Comparison of ENCODE assay signal across 16 mouse cellular contexts in the genomic region with DNA sequence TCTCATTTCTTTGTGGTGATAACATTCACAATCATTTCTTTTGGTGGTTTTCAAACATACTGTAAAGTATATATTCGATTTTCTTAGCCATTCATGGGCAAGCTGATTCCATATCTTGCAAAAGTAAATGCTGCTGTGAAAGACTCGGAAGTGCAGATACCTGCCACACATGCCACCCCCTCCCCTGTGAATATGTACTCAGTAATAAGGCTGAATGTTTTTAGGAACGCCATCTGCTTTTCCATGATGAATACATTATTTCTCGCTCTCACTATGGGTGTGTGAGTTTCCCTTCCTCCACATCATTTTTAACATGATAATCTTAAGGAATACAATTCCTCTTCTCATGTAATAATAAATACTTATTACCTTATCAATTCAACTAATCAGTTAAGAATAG.
DNase-seq lines count a peak whose midpoint lies in the region; ATAC-seq lines count a peak whose summit lies in the region.
"Had no signal": no experiment of that assay in that cellular context is flagged by ENCODE, and none has a peak within 500 bp of the region (broad histone marks: within the 10 kb centered on the region; RNA-seq: fewer than 3 reads in every experiment).

No protein-coding gene starts in this region.

- no peak for DNase-seq in frontal cortex, postnatal 36 days (ENCODE audit: low spot score in 2 of 2)
- DNase-seq in right cerebral cortex, adult 18-20 months, result peak; percentile 16
- DNase-seq in right cerebral cortex, adult 2 months (ENCODE audit: low spot score in 2 of 2), result no peak
- DNase-seq in telencephalon, adult 2 months (ENCODE audit: low read depth, low spot score), result peak; percentile 21
- no peak for DNase-seq in gastrocnemius, adult 8-10 months (ENCODE audit: low spot score in 2 of 2)
- DNase-seq: adrenal gland, adult 2 months; adrenal gland, postnatal 10 days; adrenal gland, postnatal 25 days; cerebellum, adult 11-12 months; cerebellum, adult 2 months; cerebellum, adult 9-10 months; cerebellum, postnatal 10 days; cerebellum, postnatal 25 days; forebrain, postnatal 0 days had no signal

- ATAC-seq in frontal cortex, adult (ENCODE audit: low TSS enrichment), result peak; percentile 62; the same call in 1 of the 2 replicates
- ATAC-seq: forebrain, embryonic 13.5 days; forebrain, postnatal 0 days had no signal

Comparison
In these comparisons a context has a peak if more than half of its experiments do, and no peak if none do; other contexts are left out.
1. DNase-seq: peak in right cerebral cortex, adult 18-20 months (single experiment) and telencephalon, adult 2 months (single experiment); none in frontal cortex, postnatal 36 days (0 of 2), right cerebral cortex, adult 2 months (0 of 2) and gastrocnemius, adult 8-10 months (0 of 2).